Mouse (Mus musculus): ENCODE data around the gene Actn1. TPM values are rescaled to one million over a fixed set of nuclear protein-coding genes. Genes with fewer than 3 reads are reported as not detected.

Actn1 gene
- total RNA-seq, 2 experiments from 2014 or later: 7.6 to 14.3 TPM

GRCm38 (mm10) chr12:80190915-80191314 is 69.3 kb downstream of the Actn1 start:
- no peak for DNase-seq (ENCODE audit: low spot score)

DNA sequence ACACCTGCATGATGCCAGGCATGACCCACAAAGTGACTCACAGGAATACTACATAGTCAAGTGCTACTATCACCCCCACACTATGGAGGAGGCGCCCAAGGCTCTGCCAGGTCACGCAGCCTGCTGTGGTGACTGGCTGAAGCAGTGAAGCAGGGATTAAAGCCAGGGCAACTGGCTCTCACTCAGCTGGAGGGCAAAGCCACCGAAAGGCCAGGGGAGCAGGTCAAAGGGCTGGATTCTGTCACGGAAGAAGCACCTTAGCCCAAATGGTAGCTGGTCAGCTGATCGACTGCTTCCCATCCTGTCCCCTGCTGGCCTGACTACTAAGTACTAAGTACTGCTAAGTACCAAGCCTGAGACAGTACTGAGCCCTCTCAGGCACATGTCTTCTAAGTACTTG is 76.1 kb downstream of the Actn1 start:
- no peak for DNase-seq (ENCODE audit: low spot score)

DNA sequence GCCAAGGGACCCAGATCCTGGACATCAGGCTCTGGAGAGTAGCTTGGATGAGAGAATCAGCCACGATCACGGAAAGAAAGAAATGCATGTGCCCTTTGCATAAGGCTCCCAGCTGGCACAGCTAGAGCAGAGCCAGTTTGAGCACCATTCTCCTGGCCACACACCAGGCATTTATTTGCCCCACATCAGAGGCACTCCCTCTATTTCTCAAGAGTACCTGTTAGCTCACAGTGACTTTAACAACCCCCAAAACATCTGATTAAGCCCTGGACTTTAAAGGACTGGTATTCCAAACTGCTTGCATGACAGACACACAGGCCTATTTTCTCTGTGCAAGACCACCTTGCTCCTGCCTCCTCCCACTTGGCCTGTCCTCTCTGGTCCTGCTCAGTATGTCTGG is 78.3 kb downstream of the Actn1 start:
- DNase-seq (ENCODE audit: low spot score): no peak

GRCm38 (mm10) chr12:80178035-80178434 is 82.1 kb downstream of the Actn1 start:
- no peak for DNase-seq (ENCODE audit: low spot score)

DNA sequence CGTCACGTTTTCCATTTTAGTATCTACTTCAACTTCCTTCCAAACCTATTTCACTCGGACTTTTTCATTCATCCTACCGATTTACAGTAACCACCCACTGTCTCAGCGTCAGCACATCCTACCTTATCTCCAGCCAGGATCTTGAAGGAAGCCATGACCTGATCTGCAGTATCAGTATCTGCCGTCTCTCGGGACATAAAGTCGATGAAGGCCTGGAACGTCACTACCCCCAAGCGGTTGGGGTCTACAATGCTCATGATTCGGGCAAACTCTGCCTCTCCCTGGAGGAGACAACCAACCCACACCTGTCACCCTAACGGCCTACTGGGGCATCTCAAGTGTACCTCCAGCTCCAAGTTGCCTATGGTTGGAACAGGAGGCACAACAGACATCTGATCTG is 91.4 kb downstream of the Actn1 start:
- DNase-seq (ENCODE audit: low spot score): no peak

DNA sequence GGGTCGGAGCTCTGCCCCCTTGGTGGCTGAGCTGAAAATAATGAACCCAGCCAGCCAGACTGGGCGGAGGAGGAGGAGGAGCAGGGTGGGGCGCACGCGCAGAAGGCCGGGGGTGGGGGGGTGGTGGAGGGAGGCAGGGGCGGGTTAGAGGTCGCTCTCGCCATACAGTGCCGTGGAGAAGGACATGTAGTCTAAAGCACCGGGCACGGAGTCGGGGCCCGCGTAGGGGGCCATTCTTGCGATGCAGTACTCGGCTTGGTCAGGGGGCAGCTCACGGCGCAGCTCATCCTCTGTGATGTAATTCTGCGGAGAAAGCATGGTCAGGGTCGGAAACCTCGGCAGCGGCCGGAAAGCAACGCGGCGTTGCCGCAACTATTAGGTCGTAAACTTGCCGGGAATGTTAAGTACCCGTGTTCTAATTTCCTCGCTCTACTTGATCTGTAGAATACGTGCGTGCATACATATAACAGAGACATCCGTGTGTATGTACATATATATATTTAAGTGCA is 91.9 kb downstream of the Actn1 start:
- DNase-seq (ENCODE audit: low spot score): peak; percentile 87

GRCm38 (mm10) chr12:80167321-80167720 is 92.8 kb downstream of the Actn1 start:
- no peak for DNase-seq (ENCODE audit: low spot score)

- DNase-seq (ENCODE audit: low spot score): no peak
Measured at GRCm38 (mm10) chr12:80166651-80167050, 93.5 kb downstream of the Actn1 start.

- DNase-seq (ENCODE audit: low spot score): no peak
Measured at GRCm38 (mm10) chr12:80164526-80164925, 95.6 kb downstream of the Actn1 start.

GRCm38 (mm10) chr12:80162448-80162847 is 97.7 kb downstream of the Actn1 start:
- DNase-seq (ENCODE audit: low spot score): no peak

DNA sequence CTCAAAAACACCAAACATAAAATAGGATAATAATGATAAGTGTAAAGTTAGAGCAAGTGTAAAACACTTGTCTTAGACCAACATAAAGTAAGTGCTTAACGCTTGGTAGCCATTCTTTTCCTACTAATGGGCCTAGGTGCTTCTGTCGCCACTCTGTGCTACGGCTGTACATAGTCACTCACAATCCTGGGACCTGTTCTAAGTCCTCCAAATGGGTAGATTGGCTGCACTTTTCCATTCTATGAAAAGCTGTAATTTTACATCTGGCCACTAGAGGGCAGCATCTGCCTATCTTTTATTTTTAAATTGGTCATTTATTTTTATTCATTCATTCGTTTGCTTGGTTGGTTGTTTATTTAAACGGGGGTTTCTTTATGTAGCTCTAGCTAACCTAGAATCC is 102.5 kb downstream of the Actn1 start:
- DNase-seq (ENCODE audit: low spot score): no peak

- peak; percentile 58 for DNase-seq (ENCODE audit: low spot score)
Measured at GRCm38 (mm10) chr12:80153687-80154326, 106.4 kb downstream of the Actn1 start.

DNA sequence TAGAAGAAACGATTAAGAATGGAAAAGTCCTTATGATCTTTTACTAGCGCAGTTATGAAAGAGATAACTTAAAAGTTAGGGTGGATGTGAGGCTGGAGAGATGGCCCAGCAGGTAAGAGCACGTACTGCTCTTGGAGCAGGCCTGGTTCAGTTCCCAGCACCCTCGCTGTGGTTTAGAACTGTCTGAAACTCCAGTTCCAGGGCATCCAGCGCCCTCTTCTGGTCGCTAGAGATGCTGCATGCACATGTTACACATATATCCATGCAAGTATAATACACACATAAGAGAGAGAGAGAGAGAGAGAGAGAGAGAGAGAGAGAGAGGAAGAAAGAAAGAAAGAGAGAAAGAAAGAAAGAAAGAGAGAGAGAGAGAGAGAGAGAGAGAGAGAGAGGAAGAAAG is 107.1 kb downstream of the Actn1 start:
- DNase-seq (ENCODE audit: low spot score): no peak

DNA sequence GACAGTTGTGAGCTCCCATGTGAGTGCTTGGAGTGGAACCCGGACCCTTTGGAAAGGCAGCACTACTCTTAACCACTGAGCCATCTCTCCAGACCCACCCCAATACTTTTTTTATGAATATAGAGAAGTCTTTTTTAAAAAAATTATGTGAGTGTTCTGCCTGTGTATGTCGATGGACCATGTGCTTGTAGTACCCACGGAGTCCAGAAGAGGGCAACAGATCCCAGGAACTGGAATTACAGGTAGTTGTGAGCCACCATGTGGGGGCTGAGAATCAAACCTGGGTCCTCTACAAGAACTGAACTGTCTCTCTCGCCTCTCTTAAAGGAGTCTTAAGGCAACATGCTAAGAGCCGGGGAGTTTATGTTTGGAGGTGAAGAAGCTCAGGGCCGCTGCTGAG is 108.3 kb downstream of the Actn1 start:
- DNase-seq (ENCODE audit: low spot score): no peak

DNA sequence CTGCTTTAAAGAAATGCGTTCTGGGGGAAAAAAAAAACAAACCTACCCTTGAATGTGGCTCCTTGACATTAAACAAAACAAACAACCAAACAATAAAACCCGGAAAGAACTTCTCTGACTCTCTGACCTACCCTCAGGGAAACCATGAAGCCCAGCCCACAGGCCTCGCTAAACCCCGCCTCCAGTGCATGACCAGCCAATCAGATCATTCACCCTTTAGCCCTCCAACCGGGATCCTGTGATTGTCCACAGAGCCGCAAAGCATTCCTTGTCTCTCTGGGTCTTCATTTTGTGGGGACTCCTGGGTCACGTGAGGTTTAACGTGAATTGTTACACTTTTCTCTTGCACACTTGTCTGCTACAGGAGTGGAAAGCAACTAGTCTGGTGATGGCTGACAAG is 109.5 kb downstream of the Actn1 start:
- DNase-seq (ENCODE audit: low spot score): no peak

DNA sequence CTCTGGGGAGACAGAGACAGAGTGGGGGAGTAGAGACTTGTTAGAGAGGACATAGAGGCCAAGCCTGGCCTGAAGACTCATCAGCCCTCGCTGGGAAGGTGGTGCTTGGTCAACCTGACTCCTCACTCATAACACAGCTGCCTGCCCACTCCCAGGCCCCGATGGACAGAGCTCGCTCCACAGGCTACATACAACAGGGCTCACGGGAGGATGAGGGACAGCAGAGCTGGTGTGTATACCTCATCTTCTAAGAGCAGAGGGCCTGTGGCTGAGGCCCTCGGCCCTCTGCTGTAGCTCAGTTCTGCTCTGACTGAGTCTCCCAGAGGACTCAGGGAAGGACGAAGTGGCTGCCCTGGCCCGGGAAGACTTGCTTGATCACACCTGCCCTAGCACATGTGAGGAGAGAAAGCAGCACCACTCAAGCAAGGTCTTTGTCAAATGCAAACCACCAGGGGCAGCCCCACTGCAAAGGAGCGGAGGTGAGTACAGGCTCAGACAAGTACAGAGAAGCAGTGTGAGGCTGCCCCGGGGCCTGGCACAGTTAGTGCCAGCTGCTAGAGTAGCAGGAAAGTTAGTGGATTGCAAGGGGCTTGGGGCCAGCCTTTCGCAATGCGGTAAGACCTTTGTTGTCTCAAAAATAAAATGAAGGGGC is 112.5 kb downstream of the Actn1 start:
- no peak for DNase-seq (ENCODE audit: low spot score)

- DNase-seq (ENCODE audit: low spot score): peak; percentile 66
Measured at GRCm38 (mm10) chr12:80146227-80147223, 113.6 kb downstream of the Actn1 start.

DNA sequence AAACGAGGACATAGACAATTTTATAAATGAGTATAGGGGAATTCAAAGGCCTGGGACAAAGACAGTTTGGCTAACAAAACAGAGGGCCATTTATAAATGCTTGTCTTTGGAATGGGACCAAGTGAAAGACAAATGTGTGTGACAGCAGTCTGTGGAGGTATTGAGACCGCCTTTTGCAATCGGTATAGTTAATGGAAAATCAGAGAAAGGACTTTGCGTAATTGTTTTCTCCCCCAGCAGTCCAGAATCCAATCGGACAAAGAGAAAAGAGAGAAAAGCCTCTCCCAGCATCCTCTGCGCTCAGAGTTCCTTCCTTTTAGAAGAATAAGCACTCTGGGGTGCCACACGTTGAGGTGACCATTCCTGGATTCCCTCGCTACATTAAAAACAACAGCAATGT is 114.8 kb downstream of the Actn1 start:
- DNase-seq (ENCODE audit: low spot score): no peak

DNA sequence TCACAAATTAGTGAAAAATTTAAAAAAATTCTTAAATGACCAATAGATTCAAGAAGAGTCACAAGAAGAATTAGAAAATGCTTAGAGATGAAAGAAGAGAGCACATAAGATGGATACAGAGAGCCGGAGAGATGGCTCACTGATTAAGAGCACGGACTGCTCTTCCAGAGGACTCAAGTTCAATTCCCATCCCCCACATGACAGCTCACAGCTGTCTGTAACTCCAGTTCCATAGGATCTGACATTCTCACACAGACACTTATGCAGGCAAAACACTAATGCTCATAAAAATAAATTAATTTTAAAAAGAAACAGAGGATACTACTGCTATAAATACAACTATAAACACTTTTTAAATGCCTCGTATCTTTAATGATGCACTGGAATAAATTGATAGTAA is 115.3 kb downstream of the Actn1 start:
- DNase-seq (ENCODE audit: low spot score): no peak

DNA sequence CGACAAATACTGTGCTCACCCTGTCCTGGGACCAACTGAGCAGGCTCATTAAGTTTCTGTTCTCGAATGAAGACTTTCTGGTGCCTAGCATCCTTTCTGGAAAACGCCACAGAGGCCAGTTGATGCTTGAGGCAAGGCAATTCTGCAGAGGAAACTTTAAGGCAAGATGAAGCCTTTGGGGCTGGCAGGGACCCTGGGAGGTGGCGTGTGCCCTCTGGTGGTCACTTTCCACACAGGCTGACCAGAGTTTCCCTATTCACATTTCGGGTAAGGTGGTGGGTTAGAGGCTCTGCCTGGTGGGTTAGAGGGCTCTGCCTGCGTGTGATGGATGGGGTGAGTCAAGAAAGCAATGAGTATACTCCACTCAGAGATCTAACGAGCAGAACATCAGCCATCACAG is 118.7 kb downstream of the Actn1 start:
- peak; percentile 58 for DNase-seq (ENCODE audit: low spot score)

- DNase-seq (ENCODE audit: low spot score): no peak
Measured at GRCm38 (mm10) chr12:80141011-80141410, 119.2 kb downstream of the Actn1 start.

DNA sequence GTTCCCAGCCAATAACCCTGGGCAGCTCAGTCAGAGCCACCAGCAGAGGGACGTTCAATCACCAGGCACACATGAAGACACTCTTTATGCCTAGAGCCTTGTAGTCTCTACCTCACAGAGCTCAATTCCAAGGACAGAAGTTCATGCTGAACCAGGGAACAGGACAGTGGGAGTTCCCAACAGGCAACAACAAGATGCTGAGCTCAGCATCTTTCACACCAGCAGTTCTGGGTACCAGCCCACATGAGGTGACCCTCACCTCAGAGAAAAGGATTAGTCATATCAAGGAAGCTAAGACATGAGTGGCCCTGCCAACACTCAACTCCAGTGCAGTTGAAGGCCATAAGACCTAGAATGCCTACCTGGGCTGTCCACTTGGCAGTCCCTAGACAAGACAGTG is 122.4 kb downstream of the Actn1 start:
- no peak for DNase-seq (ENCODE audit: low spot score)

Measured in gastrocnemius, adult 18-20 months (tissue).